Mouse (Mus musculus) intestine, embryonic 14.5 days (tissue): ENCODE data around the gene Dtx1. TPM values are rescaled to one million over a fixed set of nuclear protein-coding genes. Genes with fewer than 3 reads are reported as not detected.

Source experiments
- ATAC-seq: fragments of 200-750 bp; cut with Nextera tagmentation; replicated peaks from 2 replicates; pipeline ENCODE4 v1.8.0; 2017; ENCODE audit warnings: low read depth, moderate number of reproducible peaks, moderate TSS enrichment, moderate library complexity; ENCODE audit not compliant: low FRiP score, low TSS enrichment
- DNase-seq: peaks from one replicate; pipeline ENCODE4 v3.0.0-alpha.2; 2018; ENCODE audit warnings: low spot score
- H3K27ac ChIP-seq: fragments of 300-500 bp; sonication (generic); 2 replicates; pipeline ENCODE4 v1.5.1; 2014; ENCODE audit warnings: low read depth, mild to moderate bottlenecking, control low read depth
- H3K27me3 ChIP-seq: fragments of 300-500 bp; sonication (generic); replicated peaks from 2 replicates; pipeline ENCODE4 v1.6.1; 2014; ENCODE audit warnings: low read length, control low read depth; ENCODE audit not compliant: control insufficient read depth, insufficient read depth
- H3K36me3 ChIP-seq: fragments of 300-500 bp; sonication (generic); 2 replicates; pipeline ENCODE4 v1.6.1; 2014; ENCODE audit warnings: low read length, control low read depth; ENCODE audit not compliant: control insufficient read depth, insufficient read depth
- H3K4me1 ChIP-seq: fragments of 300-500 bp; sonication (generic); replicated peaks from 2 replicates; pipeline ENCODE4 v1.6.1; 2014; ENCODE audit warnings: low read length, control low read depth, mixed read lengths; ENCODE audit not compliant: control insufficient read depth, insufficient read depth
- H3K4me2 ChIP-seq: fragments of 300-500 bp; sonication (generic); 2 replicates; pipeline ENCODE4 v1.6.1; 2014; ENCODE audit warnings: low read length
- H3K4me3 ChIP-seq: fragments of 300-500 bp; sonication (generic); 2 replicates; pipeline ENCODE4 v1.5.1; 2014; ENCODE audit warnings: low read depth, low read length, control low read depth, mixed read lengths
- H3K9ac ChIP-seq: fragments of 300-500 bp; sonication (generic); 2 replicates; pipeline ENCODE4 v1.6.1; 2014; ENCODE audit warnings: mild to moderate bottlenecking, low read length
- H3K9me3 ChIP-seq: fragments of 300-500 bp; sonication (generic); 2 replicates; pipeline ENCODE4 v1.6.1; 2016; ENCODE audit warnings: low read length, control low read depth; ENCODE audit not compliant: control insufficient read depth
- WGBS: fragments of 180-500 bp; shearing (Covaris S2); extraction: QIAGEN DNeasy Blood & Tissue Kit; methylation state at CpG from one replicate; pipeline ENCODE4 v1.1.7; 2014; 5-methylcytosine and 5-hydroxymethylcytosine counted together
- polyA plus RNA-seq: library from polyadenylated mRNA; unstranded; fragments of >200 nt; fragmentation: Nextera tagmentation; extraction: Ambion mirVana; gene quantifications from 2 replicates; pipeline ENCODE4 v1.2.1, GENCODE M21; 2014

Gene Dtx1
- polyA plus RNA-seq, 1 experiment from 2014 or later, result 3.7 TPM

- 36% methylated on average over 12 of the region's 12 CpGs for WGBS
- Histone ChIP-seq H3K9ac (no peak overlapping the region), H3K4me1 (peaks cover 9% of the 10 kb centered on the region; the same call in 1 of the 2 replicates), H3K27ac (no peak overlapping the region), H3K36me3 (no peaks in the 10 kb centered on the region), H3K27me3 (peaks cover 43% of the 10 kb centered on the region), H3K4me3 (no peak overlapping the region), H3K9me3 (no peaks in the 10 kb centered on the region), H3K4me2 (peak overlapping the region; percentile 48)
- ATAC-seq (no peak), DNase-seq (no peak)
These were observed 63.8 kb downstream of the Dtx1 start for GRCm38 (mm10) chr5:120647814-120648491.

- Histone ChIP-seq H3K4me3 (no peak overlapping the region), H3K9me3 (no peaks in the 10 kb centered on the region), H3K9ac (no peak overlapping the region), H3K36me3 (no peaks in the 10 kb centered on the region), H3K4me2 (no peak overlapping the region), H3K27ac (no peak overlapping the region), H3K4me1 (peaks cover 9% of the 10 kb centered on the region; the same call in 1 of the 2 replicates), H3K27me3 (peaks cover 43% of the 10 kb centered on the region)
- 66% methylated on average over 4 of the region's 4 CpGs for WGBS
- DNase-seq (no peak), ATAC-seq (no peak)
These were observed 64.4 kb downstream of the Dtx1 start for GRCm38 (mm10) chr5:120647361-120647760.

GRCm38 (mm10) chr5:120645851-120646250, 65.9 kb downstream of the Dtx1 start:
- H3K36me3 ChIP-seq, result no peaks in the 10 kb centered on the region
- peaks cover 43% of the 10 kb centered on the region for H3K27me3 ChIP-seq
- ATAC-seq (no peak), DNase-seq (no peak)
- H3K4me3 ChIP-seq, result no peak overlapping the region
- no peak overlapping the region for H3K27ac ChIP-seq
- WGBS, result 59% methylated on average over 6 of the region's 6 CpGs
- no peak overlapping the region for H3K9ac ChIP-seq
- H3K4me2 ChIP-seq, result no peak overlapping the region
- H3K9me3 ChIP-seq, result no peaks in the 10 kb centered on the region
- H3K4me1 ChIP-seq, result peaks cover 9% of the 10 kb centered on the region; the same call in 1 of the 2 replicates

GRCm38 (mm10) chr5:120644227-120644626, 67.5 kb downstream of the Dtx1 start:
- peaks cover 27% of the 10 kb centered on the region for H3K27me3 ChIP-seq
- no peak overlapping the region for H3K27ac ChIP-seq
- 70% methylated on average over 3 of the region's 3 CpGs for WGBS
- H3K9ac ChIP-seq, result no peak overlapping the region
- no peaks in the 10 kb centered on the region for H3K36me3 ChIP-seq
- H3K4me1 ChIP-seq, result peaks cover 9% of the 10 kb centered on the region; the same call in 1 of the 2 replicates
- no peak overlapping the region for H3K4me3 ChIP-seq
- DNase-seq, result no peak
- no peak for ATAC-seq
- H3K9me3 ChIP-seq, result no peaks in the 10 kb centered on the region
- H3K4me2 ChIP-seq, result no peak overlapping the region

- 81% methylated on average over 14 of the region's 14 CpGs for WGBS
- Histone ChIP-seq H3K27me3 (peaks cover 20% of the 10 kb centered on the region), H3K9me3 (no peaks in the 10 kb centered on the region), H3K9ac (no peak overlapping the region), H3K4me1 (peaks cover 2% of the 10 kb centered on the region; the same call in 1 of the 2 replicates), H3K27ac (no peak overlapping the region), H3K4me3 (no peak overlapping the region), H3K36me3 (no peaks in the 10 kb centered on the region), H3K4me2 (no peak overlapping the region)
- DNase-seq (no peak), ATAC-seq (no peak)
These were observed 68.2 kb downstream of the Dtx1 start for GRCm38 (mm10) chr5:120643365-120644085.

- Histone ChIP-seq H3K4me2 (no peak overlapping the region), H3K9me3 (no peaks in the 10 kb centered on the region), H3K4me1 (no peaks in the 10 kb centered on the region), H3K9ac (no peak overlapping the region), H3K4me3 (no peak overlapping the region), H3K27me3 (no peaks in the 10 kb centered on the region), H3K36me3 (no peaks in the 10 kb centered on the region), H3K27ac (no peak overlapping the region)
- no peak for DNase-seq
- no peak for ATAC-seq
- 89% methylated on average over 7 of the region's 7 CpGs for WGBS
These were observed 71.6 kb downstream of the Dtx1 start for GRCm38 (mm10) chr5:120640094-120640493.

- Histone ChIP-seq H3K4me1 (no peaks in the 10 kb centered on the region), H3K4me2 (no peak overlapping the region), H3K27ac (no peak overlapping the region), H3K9me3 (0 out of 2 replicates have a peak, but pooled peaks cover 5% of the 10 kb centered on the region), H3K4me3 (no peak overlapping the region), H3K9ac (no peak overlapping the region), H3K27me3 (no peaks in the 10 kb centered on the region; the same call in 1 of the 2 replicates), H3K36me3 (no peaks in the 10 kb centered on the region)
- DNase-seq (no peak), ATAC-seq (no peak)
- 76% methylated on average over 5 of the region's 5 CpGs for WGBS
These were observed 76.1 kb downstream of the Dtx1 start for GRCm38 (mm10) chr5:120635633-120636032.

- Histone ChIP-seq H3K4me3 (no peak overlapping the region), H3K27me3 (no peaks in the 10 kb centered on the region; the same call in 1 of the 2 replicates), H3K27ac (no peak overlapping the region), H3K9me3 (0 out of 2 replicates have a peak, but pooled peaks cover 5% of the 10 kb centered on the region), H3K4me2 (no peak overlapping the region), H3K4me1 (no peaks in the 10 kb centered on the region), H3K36me3 (no peaks in the 10 kb centered on the region), H3K9ac (no peak overlapping the region)
- ATAC-seq (no peak), DNase-seq (no peak)
- 38% methylated on average over 5 of the region's 5 CpGs for WGBS
These were observed 76.9 kb downstream of the Dtx1 start for GRCm38 (mm10) chr5:120634860-120635259.
